Mouse (Mus musculus): ENCODE results near the gene Megf8. TPM values are rescaled to one million over a fixed set of nuclear protein-coding genes. Genes with fewer than 3 reads are reported as not detected.
A peak's percentile ranks its signal among the peaks of the same experiment; 100 is the strongest.

Megf8 gene
- polyA plus RNA-seq, 1 experiment from 2014 or later = 5.6 TPM

GRCm38 (mm10) chr7:25402671-25403101 lies 85.7 kb downstream of the Megf8 start:
- ATAC-seq (peak; percentile 75), DNase-seq (ENCODE audit: low spot score) (peak; percentile 83)
- no peak overlapping the region for H3K9ac ChIP-seq (replicated peaks; ENCODE audit: low read depth)
- no peak overlapping the region for H3K4me2 ChIP-seq (replicated peaks; ENCODE audit: low read depth, low read length)
- H3K27ac ChIP-seq (ENCODE audit: low read length) = no peak overlapping the region
- no peaks in the 10 kb centered on the region for H3K9me3 ChIP-seq (ENCODE audit: low read length)
- 3% methylated on average over 2 of the region's 2 CpGs for WGBS
- H3K27me3 ChIP-seq (replicated peaks; ENCODE audit: insufficient read depth, low read length) = no peaks in the 10 kb centered on the region
- TF ChIP-seq CTCF (IDR thresholded peaks at IDR 0.05) (peak; percentile 82), EP300 (IDR thresholded peaks at IDR 0.05) (no peak)
- H3K36me3 ChIP-seq (ENCODE audit: insufficient read depth, low read length) = no peaks in the 10 kb centered on the region
- no peak overlapping the region for H3K4me3 ChIP-seq (ENCODE audit: low read depth, low read length)
- peaks cover 7% of the 10 kb centered on the region; the same call in 1 of the 2 replicates for H3K4me1 ChIP-seq (ENCODE audit: insufficient read depth, low read depth, low read length)

GRCm38 (mm10) chr7:25406468-25406867 lies 89.5 kb downstream of the Megf8 start:
- H3K4me1 ChIP-seq (ENCODE audit: insufficient read depth, low read depth, low read length) = peaks cover 7% of the 10 kb centered on the region; the same call in 1 of the 2 replicates
- no peak overlapping the region for H3K4me3 ChIP-seq (ENCODE audit: low read depth, low read length)
- TF ChIP-seq EP300 (IDR thresholded peaks at IDR 0.05) (no peak), CTCF (IDR thresholded peaks at IDR 0.05) (no peak)
- WGBS = 61% methylated on average over 7 of the region's 7 CpGs
- H3K36me3 ChIP-seq (ENCODE audit: insufficient read depth, low read length) = no peaks in the 10 kb centered on the region
- H3K9ac ChIP-seq (replicated peaks; ENCODE audit: low read depth) = no peak overlapping the region
- no peaks in the 10 kb centered on the region for H3K27me3 ChIP-seq (replicated peaks; ENCODE audit: insufficient read depth, low read length)
- H3K27ac ChIP-seq (ENCODE audit: low read length) = no peak overlapping the region
- no peaks in the 10 kb centered on the region for H3K9me3 ChIP-seq (ENCODE audit: low read length)
- ATAC-seq = no peak
- no peak for DNase-seq (ENCODE audit: low spot score)
- no peak overlapping the region for H3K4me2 ChIP-seq (replicated peaks; ENCODE audit: low read depth, low read length)

GRCm38 (mm10) chr7:25409114-25409760 lies 92.3 kb downstream of the Megf8 start:
- H3K9me3 ChIP-seq (ENCODE audit: low read length) = no peaks in the 10 kb centered on the region
- DNase-seq (ENCODE audit: low spot score) = peak; percentile 81
- ATAC-seq = no peak
- no peaks in the 10 kb centered on the region for H3K27me3 ChIP-seq (replicated peaks; ENCODE audit: insufficient read depth, low read length)
- TF ChIP-seq EP300 (IDR thresholded peaks at IDR 0.05) = no peak
- peak; percentile 68 for TF ChIP-seq CTCF (IDR thresholded peaks at IDR 0.05)
- no peak overlapping the region for H3K4me2 ChIP-seq (replicated peaks; ENCODE audit: low read depth, low read length)
- no peaks in the 10 kb centered on the region for H3K4me1 ChIP-seq (ENCODE audit: insufficient read depth, low read depth, low read length)
- no peaks in the 10 kb centered on the region for H3K36me3 ChIP-seq (ENCODE audit: insufficient read depth, low read length)
- no peak overlapping the region for H3K4me3 ChIP-seq (ENCODE audit: low read depth, low read length)
- WGBS = 41% methylated on average over 4 of the region's 4 CpGs
- no peak overlapping the region for H3K9ac ChIP-seq (replicated peaks; ENCODE audit: low read depth)
- no peak overlapping the region for H3K27ac ChIP-seq (ENCODE audit: low read length)

- H3K4me1 ChIP-seq (ENCODE audit: insufficient read depth, low read depth, low read length) = no peaks in the 10 kb centered on the region
- H3K9me3 ChIP-seq (ENCODE audit: low read length) = no peaks in the 10 kb centered on the region
- H3K27me3 ChIP-seq (replicated peaks; ENCODE audit: insufficient read depth, low read length) = no peaks in the 10 kb centered on the region
- 67% methylated on average over 1 of the region's 1 CpGs for WGBS
- DNase-seq (ENCODE audit: low spot score) (no peak), ATAC-seq (peak; percentile 43)
- TF ChIP-seq CTCF (IDR thresholded peaks at IDR 0.05) = no peak
- no peak for TF ChIP-seq EP300 (IDR thresholded peaks at IDR 0.05)
- no peaks in the 10 kb centered on the region for H3K36me3 ChIP-seq (ENCODE audit: insufficient read depth, low read length)
- H3K9ac ChIP-seq (replicated peaks; ENCODE audit: low read depth) = no peak overlapping the region
- no peak overlapping the region for H3K4me2 ChIP-seq (replicated peaks; ENCODE audit: low read depth, low read length)
- no peak overlapping the region for H3K4me3 ChIP-seq (ENCODE audit: low read depth, low read length)
- H3K27ac ChIP-seq (ENCODE audit: low read length) = no peak overlapping the region
These were observed 94.1 kb downstream of the Megf8 start for GRCm38 (mm10) chr7:25410969-25411615.

- Histone ChIP-seq H3K9me3 (ENCODE audit: low read length) (no peaks in the 10 kb centered on the region), H3K27ac (ENCODE audit: low read length) (no peak overlapping the region), H3K4me1 (ENCODE audit: insufficient read depth, low read depth, low read length) (no peaks in the 10 kb centered on the region), H3K36me3 (ENCODE audit: insufficient read depth, low read length) (no peaks in the 10 kb centered on the region), H3K9ac (replicated peaks; ENCODE audit: low read depth) (no peak overlapping the region), H3K4me3 (ENCODE audit: low read depth, low read length) (no peak overlapping the region), H3K4me2 (replicated peaks; ENCODE audit: low read depth, low read length) (no peak overlapping the region), H3K27me3 (replicated peaks; ENCODE audit: insufficient read depth, low read length) (no peaks in the 10 kb centered on the region)
- no peak for DNase-seq (ENCODE audit: low spot score)
- no peak for TF ChIP-seq EP300 (IDR thresholded peaks at IDR 0.05)
- TF ChIP-seq CTCF (IDR thresholded peaks at IDR 0.05) = no peak
- no peak for ATAC-seq
- WGBS = 83% methylated on average over 3 of the region's 3 CpGs
These were observed 94.9 kb downstream of the Megf8 start for GRCm38 (mm10) chr7:25411861-25412260.

GRCm38 (mm10) chr7:25412833-25413441 lies 96.0 kb downstream of the Megf8 start, which contains the start of gene Cxcl17:
Cxcl17 (minus strand) TSS chr7:25412886.
- ATAC-seq = peak; percentile 54
- H3K27ac ChIP-seq (ENCODE audit: low read length) = no peak within 1 kb of the TSS

More at GRCm38 (mm10) chr7:25412833-25413441, 96.0 kb downstream of the Megf8 start, which contains the start of gene Cxcl17:
- Histone ChIP-seq H3K4me2 (replicated peaks; ENCODE audit: low read depth, low read length) (no peak within 1 kb of the TSS), H3K9me3 (ENCODE audit: low read length) (no peaks in the 10 kb centered on the region), H3K4me3 (ENCODE audit: low read depth, low read length) (no peak within 1 kb of the TSS), H3K9ac (replicated peaks; ENCODE audit: low read depth) (no peak within 1 kb of the TSS), H3K36me3 (ENCODE audit: insufficient read depth, low read length) (no peaks in the 10 kb centered on the region), H3K27me3 (replicated peaks; ENCODE audit: insufficient read depth, low read length) (no peaks in the 10 kb centered on the region), H3K4me1 (ENCODE audit: insufficient read depth, low read depth, low read length) (no peaks in the 10 kb centered on the region)
- 39% methylated on average over 7 of the region's 7 CpGs for WGBS
- 0 out of 2 replicates have a peak, but pooled peaks have one; percentile 15 for TF ChIP-seq EP300 (IDR thresholded peaks at IDR 0.05)
- TF ChIP-seq CTCF (IDR thresholded peaks at IDR 0.05) = no peak
- DNase-seq (ENCODE audit: low spot score) = peak; percentile 56

Other genes starting within 250 kb of the Megf8 start
- 1.9 and 2.9 TPM in 2 replicates for gene Grik5, start 244.8 kb upstream of the Megf8 start, polyA plus RNA-seq (2015; fragmentation: Nextera tagmentation; extraction: Ambion mirVana)
- gene Zfp574, start 244.6 kb upstream of the Megf8 start, polyA plus RNA-seq (2015; fragmentation: Nextera tagmentation; extraction: Ambion mirVana) = 19.8 and 20.1 TPM in 2 replicates
- 0.98 and 1.4 TPM in 2 replicates for gene Pou2f2, start 137.4 kb upstream of the Megf8 start, polyA plus RNA-seq (2015; fragmentation: Nextera tagmentation; extraction: Ambion mirVana)
- 15.9 and 18.2 TPM in 2 replicates for gene Dedd2, start 96.5 kb upstream of the Megf8 start, polyA plus RNA-seq (2015; fragmentation: Nextera tagmentation; extraction: Ambion mirVana)
- gene Zfp526, start 95.7 kb upstream of the Megf8 start, polyA plus RNA-seq (2015; fragmentation: Nextera tagmentation; extraction: Ambion mirVana) = 1.6 and 2.2 TPM in 2 replicates
- gene Gsk3a, start 79.3 kb upstream of the Megf8 start, polyA plus RNA-seq (2015; fragmentation: Nextera tagmentation; extraction: Ambion mirVana) = 6.7 and 6.8 TPM in 2 replicates
- gene Erf, start 66.4 kb upstream of the Megf8 start, polyA plus RNA-seq (2015; fragmentation: Nextera tagmentation; extraction: Ambion mirVana) = 8.7 and 10.3 TPM in 2 replicates
- gene Cic, start 49.5 kb upstream of the Megf8 start, polyA plus RNA-seq (2015; fragmentation: Nextera tagmentation; extraction: Ambion mirVana) = 26.5 and 31.9 TPM in 2 replicates
- 83.8 and 87.1 TPM in 2 replicates for gene Pafah1b3, start 19.2 kb upstream of the Megf8 start, polyA plus RNA-seq (2015; fragmentation: Nextera tagmentation; extraction: Ambion mirVana)
- not detected in 2 replicates for gene Prr19, start 15.8 kb upstream of the Megf8 start, polyA plus RNA-seq (2015; fragmentation: Nextera tagmentation; extraction: Ambion mirVana)
- gene Tmem145, start 11.1 kb upstream of the Megf8 start, polyA plus RNA-seq (2015; fragmentation: Nextera tagmentation; extraction: Ambion mirVana) = 0.08 TPM in 1 of 2 replicates, not detected in the other
- gene Cnfn, start 52.6 kb downstream of the Megf8 start, polyA plus RNA-seq (2015; fragmentation: Nextera tagmentation; extraction: Ambion mirVana) = not detected in 2 replicates
- gene Lipe, start 81.5 kb downstream of the Megf8 start, polyA plus RNA-seq (2015; fragmentation: Nextera tagmentation; extraction: Ambion mirVana) = 19.8 and 21.4 TPM in 2 replicates
- gene Cxcl17, start 95.7 kb downstream of the Megf8 start, polyA plus RNA-seq (2015; fragmentation: Nextera tagmentation; extraction: Ambion mirVana) = 31.9 and 38.1 TPM in 2 replicates
- gene Ceacam1, start 160.4 kb downstream of the Megf8 start, polyA plus RNA-seq (2015; fragmentation: Nextera tagmentation; extraction: Ambion mirVana) = 21.7 and 23.5 TPM in 2 replicates
- gene Ceacam2, start 222.7 kb downstream of the Megf8 start, polyA plus RNA-seq (2015; fragmentation: Nextera tagmentation; extraction: Ambion mirVana) = not detected in 2 replicates

Data from lung, postnatal 0 days (tissue).